Mouse (Mus musculus): ENCODE data around the gene Cst7. TPM values are rescaled to one million over a fixed set of nuclear protein-coding genes. Genes with fewer than 3 reads are reported as not detected.
A peak's percentile ranks its signal among the peaks of the same experiment; 100 is the strongest.
"Not testable (repeated sequence)": the region's sequence is repeated elsewhere in the genome, so short reads cannot be mapped to it uniquely, and the experiment has no call there.

Gene Cst7
- 11.2 and 12.5 TPM in 2 replicates for polyA plus RNA-seq (2015; fragmentation: Nextera tagmentation; extraction: Ambion mirVana)

- peak; percentile 77 for DNase-seq (ENCODE audit: low spot score)
Measured at GRCm38 (mm10) chr2:150569847-150570590, at the start of gene Cst7. TSS of gene Cst7 (plus strand) at chr2:150570415.

- DNase-seq (ENCODE audit: low spot score) = no peak
Measured at GRCm38 (mm10) chr2:150525703-150526207, 44.5 kb upstream of the Cst7 start.

GRCm38 (mm10) chr2:150549576-150549975 lies 20.6 kb upstream of the Cst7 start:
- DNase-seq (ENCODE audit: low spot score) = not testable (repeated sequence)

GRCm38 (mm10) chr2:150558568-150558967 lies 11.6 kb upstream of the Cst7 start:
- peak; percentile 72 for DNase-seq (ENCODE audit: low spot score)

- DNase-seq (ENCODE audit: low spot score) = no peak
Measured at GRCm38 (mm10) chr2:150567051-150567450, 3.2 kb upstream of the Cst7 start.

GRCm38 (mm10) chr2:150570761-150571160 lies 546 bp downstream of the Cst7 start:
- no peak for DNase-seq (ENCODE audit: low spot score)

- no peak for DNase-seq (ENCODE audit: low spot score)
Measured at GRCm38 (mm10) chr2:150572463-150572862, 2.2 kb downstream of the Cst7 start.

- no peak for DNase-seq (ENCODE audit: low spot score)
Measured at GRCm38 (mm10) chr2:150576256-150576655, 6.0 kb downstream of the Cst7 start.

- peak; percentile 83 for DNase-seq (ENCODE audit: low spot score)
Measured at GRCm38 (mm10) chr2:150578603-150579002, 8.4 kb downstream of the Cst7 start.

- no peak for DNase-seq (ENCODE audit: low spot score)
Measured at GRCm38 (mm10) chr2:150579628-150580027, 9.4 kb downstream of the Cst7 start.

GRCm38 (mm10) chr2:150589076-150589475 lies 18.9 kb downstream of the Cst7 start:
- DNase-seq (ENCODE audit: low spot score) = no peak

GRCm38 (mm10) chr2:150595411-150596190 lies 25.4 kb downstream of the Cst7 start:
- DNase-seq (ENCODE audit: low spot score) = no peak

GRCm38 (mm10) chr2:150600263-150600662 lies 30.0 kb downstream of the Cst7 start:
- no peak for DNase-seq (ENCODE audit: low spot score)

- DNase-seq (ENCODE audit: low spot score) = no peak
Measured at GRCm38 (mm10) chr2:150602166-150602565, 32.0 kb downstream of the Cst7 start.

- no peak for DNase-seq (ENCODE audit: low spot score)
Measured at GRCm38 (mm10) chr2:150604802-150605201, 34.6 kb downstream of the Cst7 start.

GRCm38 (mm10) chr2:150607086-150607485 lies 36.9 kb downstream of the Cst7 start:
- no peak for DNase-seq (ENCODE audit: low spot score)

- DNase-seq (ENCODE audit: low spot score) = peak; percentile 99
Measured at GRCm38 (mm10) chr2:150608087-150608799, 38.0 kb downstream of the Cst7 start, which contains the start of gene Apmap. TSS of gene Apmap (minus strand) at chr2:150608567.

- peak; percentile 73 for DNase-seq (ENCODE audit: low spot score)
Measured at GRCm38 (mm10) chr2:150608872-150609560, 38.8 kb downstream of the Cst7 start.

GRCm38 (mm10) chr2:150610097-150610496 lies 39.9 kb downstream of the Cst7 start:
- DNase-seq (ENCODE audit: low spot score) = no peak

GRCm38 (mm10) chr2:150621698-150622097 lies 51.5 kb downstream of the Cst7 start:
- DNase-seq (ENCODE audit: low spot score) = no peak

GRCm38 (mm10) chr2:150623957-150624356 lies 53.7 kb downstream of the Cst7 start:
- no peak for DNase-seq (ENCODE audit: low spot score)
